Mouse (Mus musculus): ENCODE measurements around the gene Rnf224. TPM values are rescaled to one million over a fixed set of nuclear protein-coding genes. Genes with fewer than 3 reads are reported as not detected.
"Not testable (repeated sequence)": the region's sequence is repeated elsewhere in the genome, so short reads cannot be mapped to it uniquely, and the experiment has no call there.

The Rnf224 gene
- polyA plus RNA-seq, 1 experiment from 2014 or later = not detected

GRCm38 (mm10) chr2:25264851-25265250, 28.3 kb upstream of the Rnf224 start:
- H3K36me3 ChIP-seq (replicated peaks) = peaks cover 5% of the 10 kb centered on the region
- H3K27ac ChIP-seq = no peak overlapping the region
- ATAC-seq (replicated peaks) = no peak
- WGBS = 78% methylated on average over 3 of the region's 3 CpGs
- peak overlapping the region; percentile 36 for H3K9ac ChIP-seq
- H3K9me3 ChIP-seq = no peaks in the 10 kb centered on the region
- peaks cover 8% of the 10 kb centered on the region; the same call in 1 of the 2 replicates for H3K27me3 ChIP-seq (replicated peaks)
- 0 out of 2 replicates have a peak overlapping the region, but pooled peaks have one; percentile 5 for H3K4me3 ChIP-seq
- peaks cover 57% of the 10 kb centered on the region for H3K4me1 ChIP-seq
- peak overlapping the region; percentile 99 for H3K4me2 ChIP-seq

GRCm38 (mm10) chr2:25264286-25264660, 27.7 kb upstream of the Rnf224 start:
- Histone ChIP-seq H3K27me3 (replicated peaks) (peaks cover 8% of the 10 kb centered on the region; the same call in 1 of the 2 replicates), H3K4me2 (peak overlapping the region; percentile 99), H3K4me1 (peaks cover 57% of the 10 kb centered on the region), H3K9ac (peak overlapping the region; percentile 36; the same call in 1 of the 2 replicates), H3K9me3 (no peaks in the 10 kb centered on the region), H3K36me3 (replicated peaks) (no peaks in the 10 kb centered on the region; the same call in 1 of the 2 replicates), H3K27ac (no peak overlapping the region), H3K4me3 (peak overlapping the region; percentile 81)
- 79% methylated on average over 5 of the region's 5 CpGs for WGBS
- no peak for ATAC-seq (replicated peaks)

GRCm38 (mm10) chr2:25263623-25264285, 27.2 kb upstream of the Rnf224 start:
- H3K9ac ChIP-seq = peak overlapping the region; percentile 71
- peaks cover 57% of the 10 kb centered on the region for H3K4me1 ChIP-seq
- no peak overlapping the region for H3K27ac ChIP-seq
- peak overlapping the region; percentile 81 for H3K4me3 ChIP-seq
- H3K9me3 ChIP-seq = no peaks in the 10 kb centered on the region
- peaks cover 8% of the 10 kb centered on the region; the same call in 1 of the 2 replicates for H3K27me3 ChIP-seq (replicated peaks)
- H3K36me3 ChIP-seq (replicated peaks) = no peaks in the 10 kb centered on the region
- 22% methylated on average over 12 of the region's 12 CpGs for WGBS
- H3K4me2 ChIP-seq = peak overlapping the region; percentile 99
- ATAC-seq (replicated peaks) = no peak

GRCm38 (mm10) chr2:25262795-25263622, 26.4 kb upstream of the Rnf224 start:
- peak overlapping the region; percentile 71 for H3K9ac ChIP-seq

GRCm38 (mm10) chr2:25262291-25262767, 25.7 kb upstream of the Rnf224 start, which contains the start of gene Tprn:
TSS of gene Tprn (plus strand) at chr2:25262618.
- H3K4me2 ChIP-seq = peak within 1 kb of the TSS; percentile 99
- peak within 1 kb of the TSS; percentile 71 for H3K9ac ChIP-seq
- H3K36me3 ChIP-seq (replicated peaks) = no peaks in the 10 kb centered on the region
- peaks cover 51% of the 10 kb centered on the region for H3K4me1 ChIP-seq
- peak; percentile 99 for ATAC-seq (replicated peaks)
- H3K9me3 ChIP-seq = no peaks in the 10 kb centered on the region
- WGBS = under 1% methylated on average over 39 of the region's 39 CpGs
- peak within 1 kb of the TSS; percentile 81 for H3K4me3 ChIP-seq
- H3K27me3 ChIP-seq (replicated peaks) = peaks cover 8% of the 10 kb centered on the region; the same call in 1 of the 2 replicates
- H3K27ac ChIP-seq = peak within 1 kb of the TSS; percentile 80

More at GRCm38 (mm10) chr2:25262795-25263622, 26.4 kb upstream of the Rnf224 start:
- no peaks in the 10 kb centered on the region for H3K9me3 ChIP-seq
- WGBS = under 1% methylated on average over 81 of the region's 82 CpGs
- H3K4me2 ChIP-seq = peak overlapping the region; percentile 99
- ATAC-seq (replicated peaks) = peak; percentile 13
- no peaks in the 10 kb centered on the region for H3K36me3 ChIP-seq (replicated peaks)
- peaks cover 8% of the 10 kb centered on the region; the same call in 1 of the 2 replicates for H3K27me3 ChIP-seq (replicated peaks)
- peak overlapping the region; percentile 81 for H3K4me3 ChIP-seq
- peak overlapping the region; percentile 80 for H3K27ac ChIP-seq
- H3K4me1 ChIP-seq = peaks cover 56% of the 10 kb centered on the region

GRCm38 (mm10) chr2:25261870-25262269, 25.3 kb upstream of the Rnf224 start:
- Histone ChIP-seq H3K9me3 (no peaks in the 10 kb centered on the region), H3K4me2 (peak overlapping the region; percentile 99), H3K9ac (peak overlapping the region; percentile 47; the same call in 1 of the 2 replicates), H3K4me3 (peak overlapping the region; percentile 81), H3K27me3 (replicated peaks) (peaks cover 8% of the 10 kb centered on the region; the same call in 1 of the 2 replicates), H3K27ac (peak overlapping the region; percentile 80), H3K4me1 (peaks cover 50% of the 10 kb centered on the region), H3K36me3 (replicated peaks) (no peaks in the 10 kb centered on the region)
- peak; percentile 2; the same call in 1 of the 2 replicates for ATAC-seq (replicated peaks)
- 44% methylated on average over 12 of the region's 12 CpGs for WGBS

GRCm38 (mm10) chr2:25258887-25259286, 22.3 kb upstream of the Rnf224 start:
- peaks cover 2% of the 10 kb centered on the region; the same call in 1 of the 2 replicates for H3K27me3 ChIP-seq (replicated peaks)
- H3K27ac ChIP-seq = no peak overlapping the region
- no peak for ATAC-seq (replicated peaks)
- 46% methylated on average over 2 of the region's 2 CpGs for WGBS
- H3K9ac ChIP-seq = no peak overlapping the region
- no peak overlapping the region for H3K4me2 ChIP-seq
- peaks cover 40% of the 10 kb centered on the region for H3K4me1 ChIP-seq
- H3K36me3 ChIP-seq (replicated peaks) = no peaks in the 10 kb centered on the region
- H3K4me3 ChIP-seq = no peak overlapping the region
- H3K9me3 ChIP-seq = no peaks in the 10 kb centered on the region

- not testable (repeated sequence) for H3K9me3 ChIP-seq; H3K27ac ChIP-seq; ATAC-seq (replicated peaks); H3K36me3 ChIP-seq (replicated peaks); H3K4me3 ChIP-seq; H3K27me3 ChIP-seq (replicated peaks); H3K4me2 ChIP-seq; H3K9ac ChIP-seq
- 89% methylated on average over 5 of the region's 5 CpGs for WGBS
- H3K4me1 ChIP-seq = peaks cover 31% of the 10 kb centered on the region
Measured at GRCm38 (mm10) chr2:25257250-25257649, 20.7 kb upstream of the Rnf224 start.

GRCm38 (mm10) chr2:25256443-25257109, 20.0 kb upstream of the Rnf224 start:
- WGBS = 57% methylated on average over 12 of the region's 12 CpGs
- not testable (repeated sequence) for ATAC-seq (replicated peaks); H3K27me3 ChIP-seq (replicated peaks); H3K27ac ChIP-seq; H3K36me3 ChIP-seq (replicated peaks); H3K9me3 ChIP-seq
- H3K9ac ChIP-seq = peak overlapping the region; percentile 74; the same call in 1 of the 2 replicates
- peak overlapping the region; percentile 99 for H3K4me2 ChIP-seq
- H3K4me3 ChIP-seq = peak overlapping the region; percentile 87
- H3K4me1 ChIP-seq = peaks cover 25% of the 10 kb centered on the region

GRCm38 (mm10) chr2:25255284-25255779, 18.7 kb upstream of the Rnf224 start, which contains the start of gene Tmem203:
TSS of gene Tmem203 (plus strand) at chr2:25255439.
- H3K9me3 ChIP-seq = no peaks in the 10 kb centered on the region
- peak; percentile 92 for ATAC-seq (replicated peaks)
- peak within 1 kb of the TSS; percentile 74 for H3K27ac ChIP-seq
- no peaks in the 10 kb centered on the region for H3K27me3 ChIP-seq (replicated peaks)
- WGBS = under 1% methylated on average over 39 of the region's 39 CpGs
- H3K4me1 ChIP-seq = peaks cover 25% of the 10 kb centered on the region
- H3K36me3 ChIP-seq (replicated peaks) = 0 out of 2 replicates have a peak, but pooled peaks cover 5% of the 10 kb centered on the region
- H3K4me3 ChIP-seq = peak within 1 kb of the TSS; percentile 87
- peak within 1 kb of the TSS; percentile 74 for H3K9ac ChIP-seq
- peak within 1 kb of the TSS; percentile 99 for H3K4me2 ChIP-seq

- ATAC-seq (replicated peaks) = no peak
- Histone ChIP-seq H3K4me1 (peaks cover 23% of the 10 kb centered on the region), H3K36me3 (replicated peaks) (0 out of 2 replicates have a peak, but pooled peaks cover 5% of the 10 kb centered on the region)
Measured at GRCm38 (mm10) chr2:25252331-25252730, 15.7 kb upstream of the Rnf224 start.

More at GRCm38 (mm10) chr2:25252331-25252730, 15.7 kb upstream of the Rnf224 start:
- Histone ChIP-seq H3K4me3 (no peak overlapping the region), H3K27me3 (replicated peaks) (no peaks in the 10 kb centered on the region), H3K9me3 (no peaks in the 10 kb centered on the region), H3K27ac (no peak overlapping the region), H3K9ac (no peak overlapping the region), H3K4me2 (no peak overlapping the region)
- 87% methylated on average over 1 of the region's 1 CpGs for WGBS

All from midbrain, embryonic 15.5 days (tissue).